Mouse (Mus musculus) heart, adult 2 months (tissue): Measurements from ENCODE around the gene Ttc7.

Source experiments
- CTCF ChIP-seq: fragments of 200-600 bp; IDR thresholded peaks from 2 replicates; pipeline ENCODE4 v1.8.1; 2022; ENCODE audit warnings: antibody characterized with exemption, mild to moderate bottlenecking, moderate library complexity
- EP300 ChIP-seq: fragments of 200-500 bp; IDR thresholded peaks from 2 replicates; pipeline ENCODE4 v1.6.1; 2011; ENCODE audit warnings: low read depth, low read length, control low read depth; ENCODE audit not compliant: insufficient read depth
- POLR2A ChIP-seq: fragments of 200-500 bp; IDR thresholded peaks from 2 replicates; pipeline ENCODE4 v1.6.1; 2011; ENCODE audit warnings: mild to moderate bottlenecking, low read depth, low read length, control low read depth; ENCODE audit not compliant: insufficient read depth

DNA sequence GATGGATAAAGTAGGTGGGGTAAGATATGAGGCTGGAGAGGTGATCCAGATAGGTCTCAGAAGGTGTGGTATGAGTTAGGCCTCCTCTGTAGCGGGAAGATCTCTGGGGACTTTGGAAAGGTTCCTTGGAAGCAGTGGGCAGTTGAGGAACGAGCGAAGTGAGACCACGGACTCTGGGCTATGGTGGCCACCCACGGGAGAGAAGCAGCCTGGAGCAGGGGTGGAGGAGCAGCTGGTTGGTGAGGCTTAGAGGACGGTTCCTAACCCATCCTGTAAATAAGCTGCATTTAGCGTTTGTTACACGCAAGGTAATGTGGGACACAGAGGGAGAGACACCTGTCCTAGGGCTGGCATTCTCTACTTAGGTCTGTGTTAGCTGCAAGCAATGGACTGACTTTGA is 22.4 kb downstream of the Ttc7 start:
- TF ChIP-seq POLR2A (no peak), CTCF (no peak), EP300 (no peak)
